Mouse (Mus musculus): ENCODE measurements around the gene Snx27.

DNA sequence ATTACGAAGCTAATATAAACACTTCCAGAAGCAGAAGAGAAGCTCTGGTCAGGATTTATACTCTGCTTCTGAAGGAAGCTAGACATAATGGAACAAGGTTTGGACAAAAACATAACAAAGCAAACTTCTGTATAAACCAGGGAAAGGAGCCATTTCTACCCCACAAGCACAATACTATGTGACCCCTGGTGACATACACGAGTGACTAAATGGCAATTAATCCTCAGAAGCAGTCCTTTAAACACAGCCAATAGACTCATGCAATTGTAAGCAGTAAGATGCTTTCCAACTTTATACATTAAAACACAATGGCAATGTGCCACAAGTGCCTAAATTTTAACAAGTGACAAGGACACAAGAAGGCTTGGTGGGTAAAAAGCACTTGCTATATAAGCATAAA, 15.3 kb downstream of the Snx27 start:
- TF ChIP-seq CTCF (IDR thresholded peaks at IDR 0.05; ENCODE audit: extremely low read depth, insufficient read depth, low read length), result no peak
- TF ChIP-seq POLR2A (IDR thresholded peaks at IDR 0.05; ENCODE audit: extremely low read depth, insufficient read depth, low read length), result no peak

Measured in cortical plate, adult 2 months (tissue).